Mouse (Mus musculus) layer of hippocampus, adult 11-12 months (tissue): ENCODE results near the gene Zfyve27.

Source experiments
- DNase-seq: peaks from one replicate; pipeline ENCODE4 v3.0.0; 2022; ENCODE audit warnings: low spot score

Zfyve27 gene

DNA sequence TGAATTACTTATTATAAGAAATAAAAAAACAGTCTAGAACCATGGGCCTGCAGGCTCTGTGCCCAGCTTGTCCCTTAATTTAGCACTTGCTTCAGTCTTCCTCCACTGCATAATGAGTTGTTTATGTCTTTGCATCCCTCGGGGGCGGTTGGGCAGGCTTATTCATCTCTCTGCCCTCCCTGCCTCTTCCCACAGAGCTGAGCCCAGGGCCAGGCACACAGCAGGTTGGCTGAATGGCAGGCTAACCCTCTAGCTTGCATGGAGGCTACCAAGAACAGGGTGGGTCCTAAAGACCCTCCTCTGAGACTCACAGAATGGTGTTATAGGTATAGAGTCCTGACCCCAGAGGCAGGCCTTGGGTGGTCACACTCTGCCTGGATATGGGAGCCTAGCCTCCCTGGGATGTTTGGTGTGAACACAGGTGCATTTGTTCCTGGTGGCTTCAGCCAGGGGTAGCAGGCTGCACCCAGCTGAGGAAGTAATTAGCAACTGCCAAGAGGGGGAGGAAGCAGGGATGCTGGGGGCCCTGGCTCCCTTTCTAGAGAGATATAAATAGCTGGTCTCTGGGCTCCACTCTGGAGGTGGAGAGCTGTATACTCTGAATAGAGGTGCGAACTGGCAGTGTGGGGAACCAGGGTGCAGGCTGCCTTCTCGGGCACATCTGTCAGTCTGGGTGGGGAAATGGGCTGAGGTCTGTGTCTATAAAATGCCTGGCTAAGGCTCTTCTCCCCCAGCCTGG, 74.0 kb downstream of the Zfyve27 start:
- DNase-seq = peak; percentile 25

- no peak for DNase-seq
Measured at GRCm38 (mm10) chr19:42238341-42238715, 74.6 kb downstream of the Zfyve27 start.

- DNase-seq = no peak
Measured at GRCm38 (mm10) chr19:42240881-42241280, 77.1 kb downstream of the Zfyve27 start.

- DNase-seq = no peak
Measured at GRCm38 (mm10) chr19:42243401-42243800, 79.7 kb downstream of the Zfyve27 start.
